Mouse (Mus musculus): ENCODE measurements around the gene Pir. TPM values are rescaled to one million over a fixed set of nuclear protein-coding genes. Genes with fewer than 3 reads are reported as not detected.

Pir gene
- 3.5 TPM in 1 of 2 replicates, not detected in the other for polyA plus RNA-seq (2012; ENCODE audit: insufficient read depth, low replicate concordance)

GRCm38 (mm10) chrX:164269285-164269761 lies at the start of gene Pir:
Pir (plus strand) TSS chrX:164269371.
- Histone ChIP-seq H3K4me3 (replicated peaks) (peak within 1 kb of the TSS; percentile 89), H3K9me3 (no peaks in the 10 kb centered on the region), H3K36me3 (replicated peaks; ENCODE audit: low read length) (no peaks in the 10 kb centered on the region), H3K27me3 (replicated peaks) (peaks cover 6% of the 10 kb centered on the region), H3K4me1 (peaks cover 4% of the 10 kb centered on the region)
- TF ChIP-seq FLI1 (IDR thresholded peaks at IDR 0.05; ENCODE audit: low read length) (no peak), GATA1 (IDR thresholded peaks at IDR 0.05; ENCODE audit: borderline replicate concordance, low read length) (no peak)

- Histone ChIP-seq H3K4me3 (replicated peaks) (no peak overlapping the region), H3K36me3 (replicated peaks; ENCODE audit: low read length) (no peaks in the 10 kb centered on the region), H3K4me1 (no peaks in the 10 kb centered on the region), H3K27me3 (replicated peaks) (no peaks in the 10 kb centered on the region), H3K9me3 (no peaks in the 10 kb centered on the region)
- TF ChIP-seq GATA1 (IDR thresholded peaks at IDR 0.05; ENCODE audit: borderline replicate concordance, low read length) (no peak), FLI1 (IDR thresholded peaks at IDR 0.05; ENCODE audit: low read length) (no peak)
Observed at GRCm38 (mm10) chrX:164221989-164222388, 47.2 kb upstream of the Pir start.

- peaks cover 3% of the 10 kb centered on the region for H3K27me3 ChIP-seq (replicated peaks)
- no peak overlapping the region for H3K4me3 ChIP-seq (replicated peaks)
- H3K36me3 ChIP-seq (replicated peaks; ENCODE audit: low read length): no peaks in the 10 kb centered on the region
- TF ChIP-seq FLI1 (IDR thresholded peaks at IDR 0.05; ENCODE audit: low read length) (no peak), GATA1 (IDR thresholded peaks at IDR 0.05; ENCODE audit: borderline replicate concordance, low read length) (no peak)
- H3K9me3 ChIP-seq: no peaks in the 10 kb centered on the region; the same call in 1 of the 2 replicates
- H3K4me1 ChIP-seq: no peaks in the 10 kb centered on the region
Observed at GRCm38 (mm10) chrX:164233380-164233779, 35.8 kb upstream of the Pir start.

GRCm38 (mm10) chrX:164245714-164246113 lies 23.5 kb upstream of the Pir start:
- H3K4me1 ChIP-seq: 0 out of 2 replicates have a peak, but pooled peaks cover 3% of the 10 kb centered on the region
- H3K27me3 ChIP-seq (replicated peaks): peaks cover 10% of the 10 kb centered on the region
- no peaks in the 10 kb centered on the region for H3K9me3 ChIP-seq
- H3K36me3 ChIP-seq (replicated peaks; ENCODE audit: low read length): no peaks in the 10 kb centered on the region
- peak overlapping the region; percentile 7 for H3K4me3 ChIP-seq (replicated peaks)
- TF ChIP-seq FLI1 (IDR thresholded peaks at IDR 0.05; ENCODE audit: low read length) (no peak), GATA1 (IDR thresholded peaks at IDR 0.05; ENCODE audit: borderline replicate concordance, low read length) (no peak)

- Histone ChIP-seq H3K9me3 (no peaks in the 10 kb centered on the region), H3K27me3 (replicated peaks) (peaks cover 10% of the 10 kb centered on the region), H3K36me3 (replicated peaks; ENCODE audit: low read length) (no peaks in the 10 kb centered on the region), H3K4me3 (replicated peaks) (no peak overlapping the region), H3K4me1 (0 out of 2 replicates have a peak, but pooled peaks cover 3% of the 10 kb centered on the region)
- TF ChIP-seq GATA1 (IDR thresholded peaks at IDR 0.05; ENCODE audit: borderline replicate concordance, low read length) (no peak), FLI1 (IDR thresholded peaks at IDR 0.05; ENCODE audit: low read length) (no peak)
Observed at GRCm38 (mm10) chrX:164246722-164247121, 22.4 kb upstream of the Pir start.

GRCm38 (mm10) chrX:164256527-164256926 lies 12.6 kb upstream of the Pir start:
- H3K27me3 ChIP-seq (replicated peaks): peaks cover 3% of the 10 kb centered on the region
- no peaks in the 10 kb centered on the region for H3K36me3 ChIP-seq (replicated peaks; ENCODE audit: low read length)
- TF ChIP-seq GATA1 (IDR thresholded peaks at IDR 0.05; ENCODE audit: borderline replicate concordance, low read length) (no peak), FLI1 (IDR thresholded peaks at IDR 0.05; ENCODE audit: low read length) (no peak)
- H3K9me3 ChIP-seq: no peaks in the 10 kb centered on the region
- peaks cover 16% of the 10 kb centered on the region for H3K4me1 ChIP-seq
- no peak overlapping the region for H3K4me3 ChIP-seq (replicated peaks)

- no peaks in the 10 kb centered on the region for H3K36me3 ChIP-seq (replicated peaks; ENCODE audit: low read length)
- TF ChIP-seq GATA1 (IDR thresholded peaks at IDR 0.05; ENCODE audit: borderline replicate concordance, low read length) (no peak), FLI1 (IDR thresholded peaks at IDR 0.05; ENCODE audit: low read length) (no peak)
- no peaks in the 10 kb centered on the region for H3K9me3 ChIP-seq
- peak within 1 kb of the TSS; percentile 23 for H3K4me3 ChIP-seq (replicated peaks)
- H3K4me1 ChIP-seq: peaks cover 16% of the 10 kb centered on the region
- H3K27me3 ChIP-seq (replicated peaks): peaks cover 9% of the 10 kb centered on the region
Observed at GRCm38 (mm10) chrX:164258057-164258456, 11.1 kb upstream of the Pir start, which contains the start of gene Bmx. Bmx (minus strand) TSS chrX:164258193.

GRCm38 (mm10) chrX:164258662-164259061 lies 10.5 kb upstream of the Pir start:
- no peak for TF ChIP-seq GATA1 (IDR thresholded peaks at IDR 0.05; ENCODE audit: borderline replicate concordance, low read length)
- no peak for TF ChIP-seq FLI1 (IDR thresholded peaks at IDR 0.05; ENCODE audit: low read length)
- Histone ChIP-seq H3K27me3 (replicated peaks) (peaks cover 9% of the 10 kb centered on the region), H3K9me3 (no peaks in the 10 kb centered on the region), H3K36me3 (replicated peaks; ENCODE audit: low read length) (no peaks in the 10 kb centered on the region), H3K4me1 (peaks cover 16% of the 10 kb centered on the region), H3K4me3 (replicated peaks) (peak overlapping the region; percentile 23)

GRCm38 (mm10) chrX:164262286-164262685 lies 6.9 kb upstream of the Pir start:
- no peaks in the 10 kb centered on the region for H3K36me3 ChIP-seq (replicated peaks; ENCODE audit: low read length)
- no peak overlapping the region for H3K4me3 ChIP-seq (replicated peaks)
- no peaks in the 10 kb centered on the region for H3K9me3 ChIP-seq
- H3K4me1 ChIP-seq: peaks cover 16% of the 10 kb centered on the region
- peaks cover 9% of the 10 kb centered on the region for H3K27me3 ChIP-seq (replicated peaks)
- TF ChIP-seq GATA1 (IDR thresholded peaks at IDR 0.05; ENCODE audit: borderline replicate concordance, low read length): no peak
- TF ChIP-seq FLI1 (IDR thresholded peaks at IDR 0.05; ENCODE audit: low read length): no peak

GRCm38 (mm10) chrX:164264861-164265260 lies 4.3 kb upstream of the Pir start:
- TF ChIP-seq FLI1 (IDR thresholded peaks at IDR 0.05; ENCODE audit: low read length) (no peak), GATA1 (IDR thresholded peaks at IDR 0.05; ENCODE audit: borderline replicate concordance, low read length) (no peak)
- H3K9me3 ChIP-seq: no peaks in the 10 kb centered on the region
- H3K27me3 ChIP-seq (replicated peaks): peaks cover 12% of the 10 kb centered on the region
- H3K4me3 ChIP-seq (replicated peaks): no peak overlapping the region
- no peaks in the 10 kb centered on the region for H3K36me3 ChIP-seq (replicated peaks; ENCODE audit: low read length)
- peaks cover 4% of the 10 kb centered on the region for H3K4me1 ChIP-seq
